Mouse (Mus musculus) olfactory bulb, adult 2 months (tissue): ENCODE data around the gene Gm49711.

ENCODE experiments used
- CTCF ChIP-seq: fragments of 200-500 bp; IDR thresholded peaks from 2 replicates; pipeline ENCODE4 v1.5.1; 2012; ENCODE audit warnings: low read depth, mild to moderate bottlenecking, low read length, moderate library complexity; ENCODE audit not compliant: insufficient read depth
- POLR2A ChIP-seq: fragments of 200-500 bp; IDR thresholded peaks from 2 replicates; pipeline ENCODE4 v1.6.1; 2012; ENCODE audit warnings: mild to moderate bottlenecking, low read depth, low read length, moderate library complexity; ENCODE audit not compliant: insufficient read depth

GRCm38 (mm10) chr16:92091876-92092275 is 33.8 kb downstream of the Gm49711 start:
- TF ChIP-seq CTCF (no peak), POLR2A (no peak)
